Mouse (Mus musculus) megakaryocyte, embryonic 14.5 days (primary cell): ENCODE results near the gene Rsad2.
"Not testable (repeated sequence)": the region's sequence is repeated elsewhere in the genome, so short reads cannot be mapped to it uniquely, and the experiment has no call there.

ENCODE experiments used
- FLI1 ChIP-seq: IDR thresholded peaks from 2 replicates; pipeline ENCODE4 v1.6.1; 2012; ENCODE audit warnings: low read length, inconsistent platforms, mixed read lengths
- GATA1 ChIP-seq: IDR thresholded peaks from 3 replicates; pipeline ENCODE4 v1.6.1; 2012; ENCODE audit warnings: mixed read lengths, low read length, inconsistent platforms, borderline replicate concordance

- not testable (repeated sequence) for TF ChIP-seq GATA1, FLI1
Observed at GRCm38 (mm10) chr12:26485738-26486580, 29.7 kb upstream of the Rsad2 start.
